Mouse (Mus musculus): ENCODE results near the gene Uhrf1bp1.
A peak's percentile ranks its signal among the peaks of the same experiment; 100 is the strongest.

- TF ChIP-seq POLR2A (IDR thresholded peaks at IDR 0.05; ENCODE audit: insufficient read length, low read depth) (peak; percentile 44), TCF12 (IDR thresholded peaks at IDR 0.05; ENCODE audit: insufficient read depth, poor library complexity, severe bottlenecking) (no peak), E2F4 (IDR thresholded peaks at IDR 0.05; ENCODE audit: insufficient read depth) (no peak), MYOD1 (IDR thresholded peaks at IDR 0.05; ENCODE audit: control insufficient read depth in 1 of 3, insufficient read length in 2 of 3, low read depth in 2 of 3) (no peak), POLR2AphosphoS2 (IDR thresholded peaks at IDR 0.05; ENCODE audit: insufficient read length, low read depth) (no peak), MAX (IDR thresholded peaks at IDR 0.05; ENCODE audit: low read depth) (no peak), TCF3 (IDR thresholded peaks at IDR 0.05; ENCODE audit: insufficient read length, low read depth) (no peak), CEBPB (IDR thresholded peaks at IDR 0.05; ENCODE audit: insufficient read depth, poor library complexity, severe bottlenecking) (peak; percentile 82), USF1 (IDR thresholded peaks at IDR 0.05; ENCODE audit: low read depth) (no peak)
These were observed 782 bp downstream of the Uhrf1bp1 start for GRCm38 (mm10) chr17:27856798-27857648.

All from myocyte (in vitro differentiated cells).